Mouse (Mus musculus) common myeloid progenitor, adult 5-6 weeks (primary cell): ENCODE data around the gene Rapgef1. TPM values are rescaled to one million over a fixed set of nuclear protein-coding genes. Genes with fewer than 3 reads are reported as not detected.
A peak's percentile ranks its signal among the peaks of the same experiment; 100 is the strongest.

Source experiments
- ATAC-seq: replicated peaks from 2 replicates; pipeline ENCODE4 v1.8.0; 2016; ENCODE audit warnings: low read depth, mild to moderate bottlenecking, moderate TSS enrichment, inconsistent platforms; ENCODE audit not compliant: poor library complexity, severe bottlenecking
- total RNA-seq: library from RNA; stranded (forward); fragments of 200-1000, 187-1606 nt; gene quantifications from 2 replicates; pipeline ENCODE4 v1.2.3, GENCODE M21; 2017

The Rapgef1 gene
- total RNA-seq, 1 experiment from 2014 or later, result 40.5 TPM

DNA sequence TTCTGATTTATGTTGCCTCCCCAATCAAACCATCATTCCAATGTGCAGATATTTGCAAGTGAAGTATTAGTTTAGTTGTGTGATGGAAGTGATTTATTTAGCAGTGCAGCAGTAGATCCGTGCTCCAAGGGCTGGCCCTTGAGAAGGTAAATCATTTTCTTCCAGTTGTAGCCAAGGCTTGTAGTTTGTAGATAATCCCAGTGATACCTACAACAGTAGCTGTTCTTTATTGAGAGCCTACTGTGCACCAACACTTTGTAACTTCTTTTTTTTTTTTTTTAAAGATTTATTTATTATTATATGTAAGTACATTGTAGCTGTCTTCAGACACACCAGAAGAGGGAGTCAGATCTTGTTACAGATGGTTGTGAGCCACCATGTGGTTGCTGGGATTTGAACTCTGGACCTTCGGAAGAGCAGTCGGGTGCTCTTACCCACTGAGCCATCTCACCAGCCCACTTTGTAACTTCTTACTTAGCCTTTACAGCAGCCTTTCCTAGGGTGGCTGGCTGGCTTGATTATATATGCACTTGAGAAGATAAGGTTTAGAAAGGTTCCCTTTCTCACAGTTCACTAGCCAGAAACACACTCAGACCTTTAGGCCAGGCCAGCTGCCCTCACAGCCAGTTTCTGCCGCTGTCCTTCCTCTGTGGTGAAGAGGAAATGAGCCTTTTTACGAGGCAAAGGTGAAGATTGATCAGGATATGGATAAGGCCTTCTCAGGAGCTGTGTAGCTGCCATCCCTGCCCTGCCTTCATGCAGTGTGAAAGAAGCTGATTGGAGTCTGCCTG, 20.6 kb downstream of the Rapgef1 start:
- peak; percentile 51; the same call in 1 of the 2 replicates for ATAC-seq

DNA sequence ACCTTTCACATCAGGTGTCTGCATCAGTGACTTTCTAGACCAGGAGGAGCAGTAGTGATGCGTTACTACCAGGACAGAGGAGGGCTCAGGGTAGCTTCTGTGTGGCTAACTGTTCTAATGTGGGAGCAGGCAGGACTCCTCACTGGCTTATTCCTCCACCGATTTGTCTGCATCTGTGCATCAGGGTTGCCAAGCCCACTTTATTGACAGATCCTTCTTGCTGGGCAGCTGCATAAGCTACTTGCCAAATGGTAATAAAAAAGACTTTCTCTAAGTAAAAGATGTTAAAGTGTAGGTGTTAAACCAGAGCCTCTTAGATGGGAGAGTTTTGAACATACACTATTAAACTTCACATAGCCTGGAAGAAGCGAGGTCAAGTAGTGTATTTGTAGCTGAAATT, 22.2 kb downstream of the Rapgef1 start:
- ATAC-seq, result no peak

GRCm38 (mm10) chr2:29643418-29643817, 23.9 kb downstream of the Rapgef1 start:
- no peak for ATAC-seq

DNA sequence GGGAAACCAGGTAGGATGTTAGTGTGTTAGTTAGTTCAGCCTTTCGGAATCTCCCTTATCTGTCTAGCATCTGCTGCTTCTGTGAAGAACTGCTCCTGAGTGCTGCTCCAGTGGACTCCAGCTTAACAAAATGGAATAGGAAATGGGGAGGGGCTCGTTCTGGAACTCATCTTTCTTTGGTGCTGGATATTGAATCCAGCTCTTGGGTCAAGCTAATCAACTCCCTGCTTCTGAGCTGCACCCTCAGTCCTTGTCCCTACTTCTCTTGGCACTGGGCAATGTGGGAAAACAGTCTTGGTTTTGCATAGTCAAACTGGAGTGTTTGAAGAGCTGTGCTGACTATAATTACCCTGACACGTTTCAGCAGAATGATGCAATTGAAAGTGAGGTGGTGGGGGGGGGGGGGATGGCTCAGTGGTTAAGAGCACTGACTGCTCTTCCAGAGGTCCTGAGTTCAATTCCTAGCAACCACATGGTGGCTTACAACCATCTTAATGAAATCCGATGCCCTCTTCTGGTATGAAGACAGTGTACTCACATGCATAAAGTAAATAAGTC, 25.6 kb downstream of the Rapgef1 start:
- ATAC-seq, result no peak

- ATAC-seq, result no peak
Measured at GRCm38 (mm10) chr2:29646613-29647012, 27.1 kb downstream of the Rapgef1 start.

- no peak for ATAC-seq
Measured at GRCm38 (mm10) chr2:29647162-29647561, 27.6 kb downstream of the Rapgef1 start.

DNA sequence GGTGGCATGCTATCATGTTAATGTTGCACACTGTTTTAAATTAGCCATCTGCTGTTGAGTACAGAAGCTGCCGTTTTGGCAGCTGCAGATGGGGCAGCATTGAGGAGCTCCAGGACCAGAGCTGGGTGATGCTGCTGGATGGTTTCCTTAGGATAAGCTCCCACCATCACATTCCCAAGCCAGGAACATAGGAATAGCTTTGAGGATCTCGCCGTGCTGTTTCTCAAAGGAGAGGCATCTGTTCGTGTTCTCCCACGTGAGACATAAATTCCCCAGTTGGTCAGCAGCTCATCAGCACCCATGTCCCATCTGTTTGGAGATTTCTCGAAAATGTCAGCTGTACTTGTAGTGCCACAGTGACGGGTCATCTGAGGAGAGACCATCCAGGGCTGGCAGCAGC, 28.3 kb downstream of the Rapgef1 start:
- ATAC-seq, result no peak

DNA sequence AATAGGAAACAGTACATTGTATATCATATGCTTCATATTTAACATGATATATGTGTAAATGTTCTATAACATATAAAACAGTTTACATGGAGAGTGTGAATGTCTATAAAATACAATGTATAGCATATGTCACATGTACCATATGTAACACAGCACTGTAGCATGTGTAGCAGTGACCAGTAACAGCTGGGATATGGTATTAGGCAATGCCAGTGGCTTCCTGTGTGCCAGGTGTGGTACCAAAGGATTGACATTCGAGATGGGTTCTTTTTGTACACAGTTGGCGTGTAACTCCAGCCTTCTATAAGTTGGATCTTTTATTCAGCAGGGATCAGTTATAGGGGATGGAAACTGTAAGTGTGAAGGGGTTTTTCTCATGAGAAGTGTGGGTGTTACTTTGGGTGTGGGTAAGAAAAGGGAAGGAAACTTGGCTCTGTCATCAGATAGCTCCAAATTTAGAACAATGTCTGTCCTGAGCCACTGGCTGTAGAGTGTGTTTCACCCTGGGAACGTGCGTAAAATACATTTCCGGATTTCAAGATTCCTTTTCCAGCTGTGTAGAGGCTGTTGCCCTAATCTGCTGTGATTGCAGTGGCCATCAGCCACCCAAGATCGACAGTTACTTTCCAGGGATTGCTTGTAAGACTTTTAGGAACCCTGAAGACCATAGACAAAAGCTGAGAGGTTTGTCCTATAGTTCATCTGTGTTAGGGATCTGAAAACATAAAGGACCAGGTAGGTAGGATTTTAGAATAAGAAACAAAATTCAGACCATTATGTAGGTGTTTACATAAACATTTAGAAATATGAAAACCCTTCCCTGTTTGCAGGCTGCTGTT, 29.7 kb downstream of the Rapgef1 start:
- ATAC-seq, result peak; percentile 79

- no peak for ATAC-seq
Measured at GRCm38 (mm10) chr2:29649795-29650457, 30.4 kb downstream of the Rapgef1 start.

GRCm38 (mm10) chr2:29651876-29652275, 32.4 kb downstream of the Rapgef1 start:
- no peak for ATAC-seq

- ATAC-seq, result no peak
Measured at GRCm38 (mm10) chr2:29655433-29655832, 35.9 kb downstream of the Rapgef1 start.

GRCm38 (mm10) chr2:29656095-29656494, 36.6 kb downstream of the Rapgef1 start:
- ATAC-seq, result no peak

DNA sequence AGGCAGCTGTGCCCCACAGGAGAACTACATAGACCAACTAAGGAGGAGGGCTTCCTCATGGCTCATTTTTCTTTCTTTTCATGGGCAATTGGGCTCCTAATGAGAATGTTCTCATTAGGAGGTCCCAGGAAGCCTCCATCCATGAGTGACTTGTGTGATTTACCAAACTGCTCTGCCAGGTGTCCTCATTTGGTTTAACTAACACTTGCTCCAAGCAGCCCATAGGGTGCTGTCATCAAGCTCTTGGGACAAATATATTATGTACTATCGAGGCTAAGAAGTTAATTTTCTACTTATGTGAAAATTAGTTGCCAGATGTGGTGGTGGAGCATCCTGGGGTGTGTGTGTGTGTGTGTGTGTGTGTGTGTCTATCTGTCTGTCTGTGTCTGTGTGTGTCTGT, 37.6 kb downstream of the Rapgef1 start:
- ATAC-seq, result no peak

DNA sequence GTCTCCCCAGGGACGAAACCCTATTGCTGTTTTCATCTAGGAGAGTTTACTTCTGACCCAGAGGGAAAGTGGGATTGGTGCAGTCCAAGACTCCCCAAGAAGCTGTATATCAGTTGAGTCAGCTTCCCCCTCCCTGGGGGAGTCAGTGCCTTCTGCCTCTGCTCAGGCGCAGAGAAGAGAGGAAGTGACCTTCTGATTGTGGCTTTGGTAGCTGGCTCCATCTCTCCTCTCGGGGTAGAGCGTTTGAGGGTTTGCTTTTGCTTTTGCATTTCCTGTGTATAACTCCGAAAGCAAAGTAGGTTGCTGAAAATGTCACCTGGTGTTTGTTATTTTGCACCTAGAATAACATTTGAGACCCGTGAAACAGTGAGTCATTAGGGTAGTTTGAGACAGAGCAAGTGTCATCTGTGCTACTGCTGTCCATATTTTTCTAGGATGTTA, 42.3 kb downstream of the Rapgef1 start:
- ATAC-seq, result peak; percentile 90

DNA sequence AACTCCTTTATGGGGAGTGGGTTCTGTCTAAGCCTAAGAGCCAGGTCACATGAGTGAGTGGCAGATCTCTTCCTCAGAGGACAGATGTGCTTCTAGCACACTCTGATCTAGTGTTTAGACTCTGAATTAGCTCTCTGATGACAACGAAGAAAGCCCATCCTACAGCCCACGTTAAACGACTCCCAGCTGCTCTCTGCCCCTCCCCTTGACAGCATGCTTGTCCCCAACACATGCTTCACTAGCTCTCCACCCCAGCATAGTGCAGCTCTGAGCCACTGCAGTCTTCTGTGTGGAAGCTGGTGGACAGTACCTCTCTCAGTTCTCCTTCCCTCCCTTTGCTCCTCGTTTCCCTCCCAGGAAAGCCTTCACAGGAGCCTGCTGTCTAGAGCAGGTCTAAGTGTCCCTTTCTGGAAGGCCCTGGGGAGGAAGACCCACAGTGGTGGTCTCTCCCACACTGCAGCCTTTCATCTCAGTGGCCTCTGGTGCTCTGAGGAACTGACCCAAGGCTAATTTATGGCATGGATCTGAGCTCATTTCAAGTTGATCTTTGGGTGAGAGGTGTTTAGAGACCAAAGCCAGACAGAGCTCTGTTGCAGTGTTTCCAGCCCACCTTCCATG, 43.8 kb downstream of the Rapgef1 start:
- no peak for ATAC-seq

DNA sequence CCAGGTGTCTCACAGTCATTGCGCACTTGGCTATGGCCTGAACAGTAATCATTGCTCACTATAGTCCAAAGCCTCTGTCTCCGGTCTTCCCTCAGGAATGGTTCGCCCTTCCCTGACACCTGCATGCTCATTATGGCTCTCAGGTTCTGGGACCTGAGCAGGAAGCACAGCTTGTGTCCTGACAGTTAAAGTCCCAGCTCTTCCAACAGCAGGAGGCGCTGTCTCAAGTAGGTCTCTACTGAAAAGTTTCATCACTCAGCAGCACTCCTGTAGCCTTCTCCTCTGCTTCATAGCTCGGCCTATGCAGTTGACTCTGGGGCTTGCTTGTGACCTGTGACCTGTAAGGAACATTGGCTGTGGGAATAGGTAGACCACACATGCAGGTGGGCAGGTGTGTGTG, 45.9 kb downstream of the Rapgef1 start:
- ATAC-seq, result no peak

- ATAC-seq, result no peak
Measured at GRCm38 (mm10) chr2:29666589-29666988, 47.1 kb downstream of the Rapgef1 start.

DNA sequence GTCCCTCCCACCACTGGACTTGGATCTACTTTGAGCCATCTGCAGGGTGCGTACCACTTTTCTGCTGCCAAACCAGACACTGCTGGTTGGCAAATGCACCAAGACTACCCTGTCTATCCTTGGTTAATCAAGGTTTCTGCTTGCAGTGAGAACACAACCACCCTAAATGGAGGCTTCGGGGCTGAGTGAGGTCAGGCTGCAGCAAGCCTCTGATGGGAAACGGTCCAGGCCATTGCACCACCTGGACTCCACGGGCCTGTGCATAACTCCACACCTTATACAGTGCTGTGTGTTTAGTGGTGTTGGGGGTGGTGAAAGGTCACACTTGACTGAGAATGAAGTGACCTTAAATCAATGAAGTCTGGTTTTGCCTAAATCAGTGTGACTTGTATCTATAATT, 47.6 kb downstream of the Rapgef1 start:
- ATAC-seq, result no peak

GRCm38 (mm10) chr2:29668011-29668691, 48.6 kb downstream of the Rapgef1 start:
- no peak for ATAC-seq
